Mouse (Mus musculus) forebrain, postnatal 0 days (tissue): ENCODE results near the gene 1110017D15Rik. TPM values are rescaled to one million over a fixed set of nuclear protein-coding genes. Genes with fewer than 3 reads are reported as not detected.

ENCODE experiments used
- ATAC-seq: fragments of 200-750 bp; cut with Nextera tagmentation; 2 replicates; pipeline ENCODE4 v1.8.0; 2017; ENCODE audit warnings: mild to moderate bottlenecking, moderate library complexity
- DNase-seq: peaks from one replicate; pipeline ENCODE4 v3.0.0-alpha.2; 2015
- H3K27ac ChIP-seq: fragments of 300-500 bp; sonication (generic); 2 replicates; pipeline ENCODE4 v1.5.1; 2014; ENCODE audit warnings: low read depth, mild to moderate bottlenecking, antibody characterized with exemption, low read length, moderate library complexity, mixed read lengths
- H3K27me3 ChIP-seq: fragments of 300-500 bp; sonication (generic); 2 replicates; pipeline ENCODE4 v1.6.1; 2014; ENCODE audit warnings: mild to moderate bottlenecking, low read length, mixed read lengths; ENCODE audit not compliant: insufficient read depth
- H3K36me3 ChIP-seq: fragments of 300-500 bp; sonication (generic); 2 replicates; pipeline ENCODE4 v1.6.1; 2014; ENCODE audit warnings: mild to moderate bottlenecking, moderate library complexity; ENCODE audit not compliant: insufficient read depth
- H3K4me1 ChIP-seq: fragments of 300-500 bp; sonication (generic); 2 replicates; pipeline ENCODE4 v1.6.1; 2014; ENCODE audit warnings: antibody characterized with exemption; ENCODE audit not compliant: insufficient read depth
- H3K4me2 ChIP-seq: fragments of 300-500 bp; sonication (generic); 2 replicates; pipeline ENCODE4 v1.6.1; 2014; ENCODE audit warnings: low read depth, mild to moderate bottlenecking, moderate library complexity
- H3K4me3 ChIP-seq: fragments of 300-500 bp; sonication (generic); 2 replicates; pipeline ENCODE4 v1.5.1; 2014; ENCODE audit warnings: low read depth, low read length, mixed read lengths
- H3K9ac ChIP-seq: fragments of 300-500 bp; sonication (generic); 2 replicates; pipeline ENCODE4 v1.6.1; 2014; ENCODE audit warnings: mild to moderate bottlenecking
- H3K9me3 ChIP-seq: fragments of 300-500 bp; sonication (generic); 2 replicates; pipeline ENCODE4 v1.6.1; 2016; ENCODE audit warnings: low read length
- CTCF ChIP-seq: sonication (generic); IDR thresholded peaks from 2 replicates; pipeline ENCODE4 v1.5.1; 2016; ENCODE audit warnings: antibody characterized with exemption, control low read depth, low read depth
- WGBS: fragments of 180-500 bp; shearing (Covaris S2); extraction: QIAGEN DNeasy Blood & Tissue Kit; methylation state at CpG from one replicate; pipeline ENCODE4 v1.1.7; 2014; 5-methylcytosine and 5-hydroxymethylcytosine counted together
- polyA plus RNA-seq: library from polyadenylated mRNA; unstranded; fragments of >200 nt; fragmentation: Nextera tagmentation; extraction: Ambion mirVana; gene quantifications from 2 replicates; pipeline ENCODE4 v1.2.1, GENCODE M21; 2015
- total RNA-seq: library from RNA; depleted of rRNA; stranded (reverse); fragments of >200 nt; gene quantifications from 2 replicates; pipeline ENCODE4 v1.2.3, GENCODE M21; 2014

1110017D15Rik gene
- total and polyA plus RNA-seq, 2 experiments from 2014 or later = 15.6 to 21.7 TPM

DNA sequence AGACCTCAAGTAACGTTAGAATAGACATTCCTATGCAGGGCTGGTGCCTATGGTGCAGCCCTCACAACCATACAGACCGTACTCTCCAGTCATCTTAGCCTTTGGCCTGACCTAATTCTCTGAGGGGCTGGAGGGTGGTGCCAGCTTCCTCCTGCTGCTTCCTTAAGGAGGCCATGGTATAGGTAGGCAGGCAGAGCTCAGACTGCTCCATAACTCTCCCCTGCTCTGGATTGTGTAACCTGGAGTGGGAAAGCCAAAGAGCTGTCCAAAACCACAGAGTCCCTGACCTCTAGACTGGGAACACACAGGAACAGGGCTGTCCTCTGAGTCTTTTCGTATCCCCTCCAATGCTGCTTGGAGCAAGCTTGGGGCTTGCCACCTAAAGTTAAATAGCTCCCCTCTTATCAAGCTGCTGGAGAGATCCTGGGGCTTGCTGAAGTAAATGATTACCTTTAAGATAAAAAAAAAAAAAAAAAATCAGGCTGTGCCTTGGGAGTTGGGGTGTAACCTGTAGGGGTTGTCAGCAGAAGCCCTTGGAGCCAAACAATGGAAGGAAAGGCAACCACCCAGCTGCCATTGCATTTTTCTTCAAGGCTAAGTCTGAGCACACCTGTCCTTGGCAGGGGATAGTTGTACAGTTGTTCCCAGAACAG lies 23.5 kb downstream of the 1110017D15Rik start:
- Histone ChIP-seq H3K9ac (no peak overlapping the region), H3K4me2 (no peak overlapping the region), H3K4me1 (0 out of 2 replicates have a peak, but pooled peaks cover 2% of the 10 kb centered on the region), H3K27me3 (peaks cover 7% of the 10 kb centered on the region), H3K36me3 (no peaks in the 10 kb centered on the region), H3K9me3 (no peaks in the 10 kb centered on the region), H3K4me3 (no peak overlapping the region), H3K27ac (no peak overlapping the region)
- DNase-seq (no peak), ATAC-seq (no peak)
- 83% methylated on average over 3 of the region's 3 CpGs for WGBS
- TF ChIP-seq CTCF = no peak

DNA sequence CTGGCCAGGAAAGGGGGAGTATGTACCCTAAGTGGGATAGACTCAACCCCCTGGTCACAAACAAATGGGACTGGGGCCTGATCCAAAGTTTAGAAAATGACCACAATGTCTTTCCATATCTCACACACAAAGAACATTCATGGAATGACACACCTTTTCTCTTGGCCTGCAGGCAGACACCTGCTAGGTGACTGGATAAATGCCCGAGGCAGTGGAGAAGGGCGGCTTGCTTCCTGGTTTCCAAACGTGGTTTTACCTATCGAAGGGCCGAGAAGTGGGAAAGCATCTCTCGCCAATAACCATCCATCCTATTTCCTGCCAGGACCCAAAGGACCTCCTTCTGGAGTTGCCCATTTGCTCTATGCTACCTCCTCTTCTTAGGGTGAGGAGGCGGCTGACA lies 24.2 kb downstream of the 1110017D15Rik start:
- H3K4me1 ChIP-seq = 0 out of 2 replicates have a peak, but pooled peaks cover 2% of the 10 kb centered on the region
- no peaks in the 10 kb centered on the region for H3K9me3 ChIP-seq
- peaks cover 6% of the 10 kb centered on the region for H3K27me3 ChIP-seq
- TF ChIP-seq CTCF = no peak
- no peak overlapping the region for H3K27ac ChIP-seq
- no peak overlapping the region for H3K9ac ChIP-seq
- 87% methylated on average over 7 of the region's 7 CpGs for WGBS
- H3K4me3 ChIP-seq = no peak overlapping the region
- ATAC-seq = no peak
- H3K36me3 ChIP-seq = no peaks in the 10 kb centered on the region
- no peak overlapping the region for H3K4me2 ChIP-seq
- DNase-seq = no peak

DNA sequence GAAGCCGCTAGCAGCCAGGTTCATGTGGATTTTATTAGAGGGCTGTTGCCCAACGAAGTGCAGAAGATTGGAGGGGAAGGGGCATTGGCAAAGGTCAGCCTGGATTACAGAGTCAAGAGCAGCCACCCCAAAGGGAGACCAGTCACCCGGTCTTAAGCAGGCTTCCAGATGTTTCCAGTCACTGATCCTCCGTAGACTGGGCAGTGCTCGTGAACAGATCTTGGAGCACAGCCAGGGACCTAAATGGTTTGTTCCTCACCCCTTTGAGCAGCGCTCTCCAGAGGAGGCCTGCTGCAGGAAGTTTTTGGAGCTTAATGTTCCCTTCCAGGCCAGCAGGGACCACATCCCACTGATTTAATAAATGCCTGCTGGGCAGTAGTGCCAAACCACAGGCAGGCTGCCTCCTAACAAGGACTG lies 35.5 kb downstream of the 1110017D15Rik start:
- ATAC-seq (peak; percentile 40; the same call in 1 of the 2 replicates), DNase-seq (no peak)
- Histone ChIP-seq H3K27ac (no peak overlapping the region), H3K27me3 (no peaks in the 10 kb centered on the region; the same call in 1 of the 2 replicates), H3K4me3 (no peak overlapping the region), H3K9me3 (0 out of 2 replicates have a peak, but pooled peaks cover 3% of the 10 kb centered on the region), H3K4me1 (no peaks in the 10 kb centered on the region), H3K36me3 (peaks cover 22% of the 10 kb centered on the region), H3K4me2 (no peak overlapping the region), H3K9ac (no peak overlapping the region)
- TF ChIP-seq CTCF = no peak
- 29% methylated on average over 6 of the region's 6 CpGs for WGBS

DNA sequence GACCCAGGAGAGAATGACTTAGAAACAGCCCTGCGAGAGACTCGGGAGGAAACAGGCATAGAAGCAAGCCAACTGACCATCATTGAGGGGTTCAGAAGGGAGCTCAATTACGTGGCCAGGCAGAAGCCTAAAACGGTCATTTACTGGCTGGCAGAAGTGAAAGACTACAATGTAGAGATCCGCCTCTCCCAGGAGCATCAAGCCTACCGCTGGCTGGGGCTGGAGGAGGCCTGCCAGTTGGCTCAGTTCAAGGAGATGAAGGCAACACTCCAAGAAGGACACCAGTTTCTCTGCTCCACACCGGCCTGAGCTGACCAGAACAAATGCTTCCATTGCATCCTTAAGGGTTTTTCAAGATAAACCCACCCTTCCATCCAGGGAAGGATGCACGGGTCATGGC lies 36.9 kb downstream of the 1110017D15Rik start:
- Histone ChIP-seq H3K9me3 (no peaks in the 10 kb centered on the region), H3K4me1 (no peaks in the 10 kb centered on the region), H3K27me3 (no peaks in the 10 kb centered on the region; the same call in 1 of the 2 replicates), H3K36me3 (peaks cover 22% of the 10 kb centered on the region), H3K4me2 (no peak overlapping the region), H3K27ac (no peak overlapping the region; the same call in 1 of the 2 replicates), H3K4me3 (no peak overlapping the region), H3K9ac (no peak overlapping the region)
- 76% methylated on average over 8 of the region's 8 CpGs for WGBS
- no peak for DNase-seq
- no peak for ATAC-seq
- no peak for TF ChIP-seq CTCF

DNA sequence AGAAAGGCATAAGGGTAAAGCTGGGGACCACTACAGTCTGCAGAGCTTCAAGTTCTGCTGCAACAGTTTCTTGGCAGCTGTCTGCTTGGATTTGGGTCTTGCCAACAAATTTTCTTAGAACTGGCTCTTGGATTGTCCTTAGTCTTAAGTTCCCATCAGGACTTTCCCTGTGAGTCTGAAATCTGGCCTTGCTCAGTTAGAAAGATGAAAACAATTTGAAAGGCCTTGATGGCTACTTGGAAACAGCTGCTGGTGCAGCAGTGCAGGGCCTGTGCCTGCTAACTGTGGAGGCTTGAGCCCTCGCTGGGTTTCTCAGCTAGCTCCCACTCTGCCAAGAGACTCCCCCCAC lies 37.7 kb downstream of the 1110017D15Rik start:
- H3K4me2 ChIP-seq = no peak overlapping the region
- no peaks in the 10 kb centered on the region; the same call in 1 of the 2 replicates for H3K27me3 ChIP-seq
- peaks cover 22% of the 10 kb centered on the region for H3K36me3 ChIP-seq
- no peak overlapping the region for H3K4me3 ChIP-seq
- H3K27ac ChIP-seq = no peak overlapping the region
- 44% methylated on average over 1 of the region's 1 CpGs for whole genome bisulfite sequencing
- no peak for ATAC-seq
- TF ChIP-seq CTCF = no peak
- no peaks in the 10 kb centered on the region for H3K9me3 ChIP-seq
- H3K9ac ChIP-seq = no peak overlapping the region
- DNase-seq = no peak
- H3K4me1 ChIP-seq = no peaks in the 10 kb centered on the region

DNA sequence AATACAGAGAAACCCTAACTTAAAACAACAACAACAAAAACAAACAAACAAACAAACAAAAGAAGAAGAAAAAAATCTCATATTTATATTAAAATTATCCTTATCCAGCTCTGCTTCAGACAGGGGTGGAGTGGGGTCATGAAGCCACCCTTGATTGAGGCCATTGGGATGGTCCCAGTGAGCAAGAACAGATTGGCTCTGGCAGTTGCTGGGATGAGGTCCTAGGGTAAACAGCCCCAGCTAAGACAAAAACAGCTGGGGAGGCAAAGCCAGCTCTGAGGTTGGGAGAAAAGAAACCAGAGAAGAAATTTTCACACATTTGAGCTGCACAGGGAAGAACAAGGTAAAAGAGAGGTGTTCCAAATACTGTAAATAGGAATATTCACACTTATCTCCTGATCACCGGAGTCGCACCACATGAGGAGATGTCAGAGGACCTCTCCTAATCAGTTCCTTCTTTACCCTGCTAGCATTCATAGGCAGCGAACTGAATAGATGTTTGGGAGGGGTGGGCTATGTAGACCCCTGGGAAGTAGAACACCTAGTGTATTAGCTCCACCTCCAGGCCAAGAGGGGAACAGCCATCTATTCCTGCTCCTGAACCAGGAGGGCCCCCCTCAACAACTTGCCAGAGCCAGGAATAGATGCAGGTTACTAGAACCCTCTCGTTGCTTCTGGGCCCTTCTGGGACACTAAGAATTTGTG lies 38.2 kb downstream of the 1110017D15Rik start:
- no peak overlapping the region for H3K4me3 ChIP-seq
- TF ChIP-seq CTCF = peak; percentile 51
- no peak overlapping the region for H3K27ac ChIP-seq
- WGBS = 61% methylated on average over 4 of the region's 4 CpGs
- H3K27me3 ChIP-seq = no peaks in the 10 kb centered on the region; the same call in 1 of the 2 replicates
- ATAC-seq (peak; percentile 23; the same call in 1 of the 2 replicates), DNase-seq (no peak)
- H3K9me3 ChIP-seq = no peaks in the 10 kb centered on the region
- H3K4me1 ChIP-seq = no peaks in the 10 kb centered on the region
- H3K36me3 ChIP-seq = peaks cover 22% of the 10 kb centered on the region
- no peak overlapping the region for H3K9ac ChIP-seq
- H3K4me2 ChIP-seq = no peak overlapping the region

DNA sequence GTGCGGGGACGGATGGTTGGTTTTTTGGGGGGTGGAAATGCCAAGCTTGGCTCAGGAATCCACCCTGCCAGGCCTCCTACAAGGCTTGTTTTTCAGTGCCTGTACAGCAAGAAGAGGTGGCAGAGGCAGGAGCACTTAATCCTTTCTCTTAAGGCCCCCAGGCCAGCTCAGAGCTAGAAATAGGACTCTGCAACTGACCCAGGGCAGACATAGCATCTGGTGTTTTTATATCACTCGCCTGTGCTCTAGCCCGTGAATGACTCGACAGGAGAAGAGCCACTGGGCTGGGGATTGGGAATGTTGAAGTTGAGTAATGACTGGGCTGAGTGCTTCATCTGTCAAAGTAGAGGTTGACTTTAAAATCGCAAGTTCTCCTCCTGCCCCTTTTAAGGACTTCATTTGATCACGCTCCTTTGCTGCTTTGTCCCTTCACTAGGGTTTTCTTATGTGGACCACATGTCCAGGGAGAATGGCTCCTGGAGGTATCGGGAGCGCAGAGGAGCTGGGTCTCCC lies 39.4 kb downstream of the 1110017D15Rik start:
- no peaks in the 10 kb centered on the region for H3K9me3 ChIP-seq
- H3K36me3 ChIP-seq = peaks cover 22% of the 10 kb centered on the region
- ATAC-seq (no peak), DNase-seq (no peak)
- H3K27me3 ChIP-seq = no peaks in the 10 kb centered on the region; the same call in 1 of the 2 replicates
- no peak overlapping the region for H3K9ac ChIP-seq
- no peak overlapping the region for H3K27ac ChIP-seq
- TF ChIP-seq CTCF = no peak
- no peak overlapping the region for H3K4me3 ChIP-seq
- 86% methylated on average over 9 of the region's 9 CpGs for WGBS
- no peak overlapping the region for H3K4me2 ChIP-seq
- H3K4me1 ChIP-seq = no peaks in the 10 kb centered on the region
